Mouse (Mus musculus): ENCODE measurements around the gene Tnfsf12. TPM values are rescaled to one million over a fixed set of nuclear protein-coding genes. Genes with fewer than 3 reads are reported as not detected.

Gene Tnfsf12
- polyA plus RNA-seq, 1 experiment from 2014 or later = 8.8 TPM

DNA sequence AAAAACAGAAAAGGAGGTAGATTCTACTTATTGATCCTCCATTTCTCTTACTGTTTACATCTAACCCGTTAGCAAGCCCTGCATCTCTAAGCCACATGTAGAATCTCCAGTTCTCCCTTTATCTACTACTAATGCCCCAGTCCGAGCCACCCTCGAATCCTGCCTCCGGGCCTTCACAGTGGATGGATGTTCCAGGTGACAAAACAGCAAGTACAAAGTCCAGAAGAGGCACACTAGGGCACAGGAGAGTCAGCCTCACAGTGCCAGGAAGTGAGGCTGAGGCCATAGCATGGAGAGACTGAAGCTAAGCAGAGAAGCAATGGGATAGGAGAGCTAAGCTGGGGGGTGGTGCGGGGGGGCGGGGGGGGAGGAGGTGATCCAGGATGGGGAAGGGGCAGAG lies 2.8 kb downstream of the Tnfsf12 start:
- no peaks in the 10 kb centered on the region for H3K36me3 ChIP-seq (ENCODE audit: insufficient read depth, low read length)
- no peak overlapping the region for H3K9ac ChIP-seq (replicated peaks; ENCODE audit: low read length)
- ATAC-seq (ENCODE audit: low FRiP score, low TSS enrichment) = 0 out of 2 replicates have a peak, but pooled peaks have one; percentile 35
- peaks cover 18% of the 10 kb centered on the region for H3K4me1 ChIP-seq (ENCODE audit: insufficient read depth, low read length)
- 76% methylated on average over 6 of the region's 6 CpGs for WGBS
- no peaks in the 10 kb centered on the region for H3K9me3 ChIP-seq (ENCODE audit: low read length)
- no peak overlapping the region for H3K4me3 ChIP-seq (ENCODE audit: low read length)
- no peak overlapping the region for H3K4me2 ChIP-seq (replicated peaks; ENCODE audit: low read depth, low read length)
- H3K27me3 ChIP-seq (ENCODE audit: insufficient read depth, low read length) = no peaks in the 10 kb centered on the region
- peak overlapping the region; percentile 9; the same call in 1 of the 2 replicates for H3K27ac ChIP-seq (ENCODE audit: low read length)

DNA sequence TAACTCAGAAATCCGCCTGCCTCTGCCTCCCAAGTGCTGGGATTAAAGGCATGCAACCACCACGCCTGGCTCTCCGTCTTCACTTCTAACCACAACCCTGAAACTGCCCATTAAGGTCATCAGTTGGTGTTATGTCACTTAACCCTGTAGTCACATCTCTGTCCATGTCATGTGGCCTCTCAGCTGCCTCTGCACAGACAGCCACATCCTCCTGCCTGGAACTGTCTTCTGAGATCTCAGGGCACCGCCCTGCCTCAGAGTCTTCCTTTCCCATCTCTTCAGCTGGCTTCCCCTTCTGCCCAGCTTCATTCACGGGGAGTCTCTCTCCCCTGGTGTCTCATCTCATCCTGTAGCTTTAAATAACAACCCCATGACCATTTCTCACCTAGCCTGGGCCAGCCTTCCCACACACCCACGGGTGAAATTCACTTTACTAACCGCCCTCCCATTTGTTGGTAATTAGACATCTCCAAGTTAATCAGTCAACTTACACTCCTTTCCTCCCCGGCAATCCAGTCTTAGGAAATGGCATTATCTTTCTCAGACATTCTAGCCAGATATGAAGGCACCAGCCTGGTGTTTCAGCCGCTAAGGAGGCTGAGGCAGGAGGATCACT lies 3.3 kb downstream of the Tnfsf12 start:
- Histone ChIP-seq H3K36me3 (ENCODE audit: insufficient read depth, low read length) (no peaks in the 10 kb centered on the region), H3K27me3 (ENCODE audit: insufficient read depth, low read length) (no peaks in the 10 kb centered on the region), H3K4me2 (replicated peaks; ENCODE audit: low read depth, low read length) (no peak overlapping the region), H3K9ac (replicated peaks; ENCODE audit: low read length) (no peak overlapping the region), H3K27ac (ENCODE audit: low read length) (0 out of 2 replicates have a peak overlapping the region, but pooled peaks have one; percentile 9), H3K4me3 (ENCODE audit: low read length) (no peak overlapping the region), H3K4me1 (ENCODE audit: insufficient read depth, low read length) (peaks cover 18% of the 10 kb centered on the region), H3K9me3 (ENCODE audit: low read length) (no peaks in the 10 kb centered on the region)
- no peak for ATAC-seq (ENCODE audit: low FRiP score, low TSS enrichment)
- WGBS = 68% methylated on average over 9 of the region's 9 CpGs

DNA sequence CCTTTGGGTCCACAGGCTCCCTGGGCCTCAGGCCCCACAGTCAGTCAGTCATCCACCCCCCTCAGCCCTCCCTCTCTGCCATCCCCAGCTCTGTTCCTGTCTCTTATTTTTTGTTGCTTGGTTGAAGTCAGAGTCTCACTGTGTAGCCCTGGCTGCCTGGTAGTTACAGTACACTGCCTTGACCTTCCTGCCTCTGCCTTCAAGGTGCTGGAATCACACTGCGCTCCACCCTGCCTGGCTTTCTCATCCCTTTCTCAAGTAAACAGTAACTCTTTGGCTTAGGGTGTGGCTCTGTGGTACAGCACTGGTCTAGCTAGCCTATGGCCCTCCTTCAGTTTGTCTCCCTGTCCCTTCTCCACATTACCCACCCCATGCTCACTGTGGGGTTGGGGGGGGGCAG lies 5.8 kb downstream of the Tnfsf12 start:
- H3K9me3 ChIP-seq (ENCODE audit: low read length) = no peaks in the 10 kb centered on the region
- H3K9ac ChIP-seq (replicated peaks; ENCODE audit: low read length) = no peak overlapping the region
- H3K36me3 ChIP-seq (ENCODE audit: insufficient read depth, low read length) = no peaks in the 10 kb centered on the region
- no peak overlapping the region for H3K4me3 ChIP-seq (ENCODE audit: low read length)
- no peaks in the 10 kb centered on the region for H3K27me3 ChIP-seq (ENCODE audit: insufficient read depth, low read length)
- H3K27ac ChIP-seq (ENCODE audit: low read length) = no peak overlapping the region
- H3K4me1 ChIP-seq (ENCODE audit: insufficient read depth, low read length) = peaks cover 27% of the 10 kb centered on the region
- no peak overlapping the region for H3K4me2 ChIP-seq (replicated peaks; ENCODE audit: low read depth, low read length)
- WGBS = 86% methylated on average over 1 of the region's 1 CpGs
- ATAC-seq (ENCODE audit: low FRiP score, low TSS enrichment) = no peak

DNA sequence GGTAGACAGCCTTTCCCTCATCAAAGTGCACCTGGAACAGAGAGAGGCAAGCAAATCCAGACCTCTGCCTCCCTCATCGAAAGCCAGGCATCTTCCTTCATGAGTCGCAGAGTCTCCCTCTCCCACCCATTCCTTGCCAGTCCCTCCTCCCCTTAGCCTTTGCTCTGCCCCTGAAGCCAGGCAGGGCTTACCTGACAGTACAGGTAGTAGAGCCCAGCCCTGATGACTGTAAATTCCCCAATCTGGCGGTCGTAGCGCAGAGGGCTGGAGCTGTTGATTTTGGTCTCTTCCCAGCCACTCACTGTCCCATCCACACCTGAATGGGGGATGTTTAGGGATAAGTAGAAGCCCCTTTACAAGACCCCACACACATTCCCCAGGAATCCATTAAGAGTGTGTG lies 8.6 kb downstream of the Tnfsf12 start:
- 59% methylated on average over 5 of the region's 5 CpGs for WGBS
- H3K27ac ChIP-seq (ENCODE audit: low read length) = no peak overlapping the region

DNA sequence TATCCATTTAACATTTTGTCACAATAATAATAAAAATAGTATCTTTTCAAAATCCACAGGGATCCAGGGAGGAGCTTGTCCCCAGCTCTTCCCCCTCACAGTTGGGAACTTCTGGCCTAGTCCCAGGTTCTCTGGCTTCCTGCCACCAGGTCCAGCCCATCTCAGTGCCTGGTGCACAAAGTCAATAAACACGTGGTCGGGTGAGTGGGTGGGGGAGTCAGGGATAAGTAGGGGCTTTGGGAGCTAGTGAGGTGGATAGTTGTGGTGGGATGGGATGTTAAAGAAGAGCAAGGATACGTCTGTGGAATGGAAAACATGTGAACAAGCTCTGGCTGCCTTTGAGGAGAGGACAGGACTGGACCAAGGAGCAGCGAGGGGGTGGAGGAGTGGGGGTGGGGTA lies 9.3 kb downstream of the Tnfsf12 start:
- no peak overlapping the region for H3K4me3 ChIP-seq (ENCODE audit: low read length)
- H3K9ac ChIP-seq (replicated peaks; ENCODE audit: low read length) = peak overlapping the region; percentile 45; the same call in 1 of the 2 replicates
- no peak for ATAC-seq (ENCODE audit: low FRiP score, low TSS enrichment)
- 17% methylated on average over 4 of the region's 4 CpGs for WGBS
- H3K4me1 ChIP-seq (ENCODE audit: insufficient read depth, low read length) = peaks cover 27% of the 10 kb centered on the region
- no peaks in the 10 kb centered on the region for H3K36me3 ChIP-seq (ENCODE audit: insufficient read depth, low read length)
- H3K4me2 ChIP-seq (replicated peaks; ENCODE audit: low read depth, low read length) = no peak overlapping the region
- no peaks in the 10 kb centered on the region for H3K9me3 ChIP-seq (ENCODE audit: low read length)
- no peak overlapping the region; the same call in 1 of the 2 replicates for H3K27ac ChIP-seq (ENCODE audit: low read length)
- no peaks in the 10 kb centered on the region for H3K27me3 ChIP-seq (ENCODE audit: insufficient read depth, low read length)

More for the DNA sequence above, 8.6 kb downstream of the Tnfsf12 start:
- H3K27me3 ChIP-seq (ENCODE audit: insufficient read depth, low read length) = no peaks in the 10 kb centered on the region
- H3K36me3 ChIP-seq (ENCODE audit: insufficient read depth, low read length) = no peaks in the 10 kb centered on the region
- H3K9me3 ChIP-seq (ENCODE audit: low read length) = no peaks in the 10 kb centered on the region
- peaks cover 27% of the 10 kb centered on the region for H3K4me1 ChIP-seq (ENCODE audit: insufficient read depth, low read length)
- H3K9ac ChIP-seq (replicated peaks; ENCODE audit: low read length) = peak overlapping the region; percentile 45; the same call in 1 of the 2 replicates
- no peak overlapping the region for H3K4me2 ChIP-seq (replicated peaks; ENCODE audit: low read depth, low read length)
- ATAC-seq (ENCODE audit: low FRiP score, low TSS enrichment) = no peak
- no peak overlapping the region for H3K4me3 ChIP-seq (ENCODE audit: low read length)

DNA sequence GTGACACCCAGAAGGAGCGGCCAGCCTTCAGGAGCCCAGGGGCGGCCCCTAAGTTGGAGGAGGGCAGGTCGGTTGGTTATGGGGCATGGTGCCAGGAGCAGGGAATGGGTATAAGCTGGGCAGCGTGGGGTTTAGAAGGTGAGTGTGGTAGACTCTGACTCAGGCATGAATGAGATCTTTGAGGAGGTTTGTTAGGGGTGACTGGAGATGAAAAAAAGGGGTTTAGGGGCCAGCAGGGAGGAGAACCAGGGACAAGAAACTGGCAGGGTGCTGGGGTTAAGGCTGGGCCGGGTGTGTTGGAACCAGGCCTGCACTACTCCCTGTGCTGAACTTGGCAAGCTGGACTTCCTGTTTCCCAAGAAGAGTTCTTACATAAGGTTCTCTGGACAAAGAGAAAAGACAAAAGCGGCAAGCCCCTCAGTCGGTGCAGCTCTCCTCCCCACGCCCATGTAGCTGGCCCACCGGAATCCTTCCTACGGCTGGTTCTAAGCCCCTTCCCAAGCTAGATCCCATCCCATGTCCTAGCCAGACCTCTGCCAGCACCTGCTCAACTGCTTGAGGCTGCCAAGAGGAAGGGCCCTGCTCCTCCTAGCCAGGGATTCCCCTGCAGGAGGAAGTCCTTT lies 10.0 kb downstream of the Tnfsf12 start, which contains the start of gene Tnfsf13:
Tnfsf13 (minus strand) TSS at position 259 of the 623 bp plus-strand sequence.
- no peak within 1 kb of the TSS for H3K4me3 ChIP-seq (ENCODE audit: low read length)
- no peak within 1 kb of the TSS for H3K4me2 ChIP-seq (replicated peaks; ENCODE audit: low read depth, low read length)
- no peaks in the 10 kb centered on the region for H3K9me3 ChIP-seq (ENCODE audit: low read length)
- H3K9ac ChIP-seq (replicated peaks; ENCODE audit: low read length) = peak within 1 kb of the TSS; percentile 45
- no peak for ATAC-seq (ENCODE audit: low FRiP score, low TSS enrichment)
- no peaks in the 10 kb centered on the region for H3K36me3 ChIP-seq (ENCODE audit: insufficient read depth, low read length)
- peak within 1 kb of the TSS; percentile 72 for H3K27ac ChIP-seq (ENCODE audit: low read length)
- H3K4me1 ChIP-seq (ENCODE audit: insufficient read depth, low read length) = peaks cover 33% of the 10 kb centered on the region
- 68% methylated on average over 10 of the region's 10 CpGs for WGBS
- H3K27me3 ChIP-seq (ENCODE audit: insufficient read depth, low read length) = no peaks in the 10 kb centered on the region

DNA sequence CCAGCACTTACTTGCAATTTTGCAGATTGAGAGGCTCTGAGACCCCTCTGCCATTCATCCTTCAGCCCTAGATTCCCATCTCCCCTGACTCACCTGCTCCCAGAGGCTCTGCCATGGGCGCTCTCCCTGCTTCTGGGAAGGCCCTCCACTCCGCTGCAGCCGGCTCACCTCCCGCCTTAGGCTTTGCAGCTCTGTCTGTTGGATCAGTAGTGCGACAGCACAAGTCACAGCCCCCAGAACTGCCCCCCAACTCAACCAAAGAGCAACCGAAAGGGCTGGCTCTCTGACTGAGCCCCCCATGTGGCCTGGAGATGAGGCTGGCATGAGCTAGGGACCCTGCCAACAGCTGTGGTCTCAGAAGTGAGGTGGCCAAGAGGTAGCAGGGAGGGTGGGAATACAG lies 10.7 kb downstream of the Tnfsf12 start:
- Histone ChIP-seq H3K9me3 (ENCODE audit: low read length) (no peaks in the 10 kb centered on the region), H3K27me3 (ENCODE audit: insufficient read depth, low read length) (no peaks in the 10 kb centered on the region), H3K4me2 (replicated peaks; ENCODE audit: low read depth, low read length) (no peak overlapping the region), H3K4me1 (ENCODE audit: insufficient read depth, low read length) (peaks cover 37% of the 10 kb centered on the region), H3K36me3 (ENCODE audit: insufficient read depth, low read length) (0 out of 2 replicates have a peak, but pooled peaks cover 3% of the 10 kb centered on the region), H3K27ac (ENCODE audit: low read length) (no peak overlapping the region), H3K9ac (replicated peaks; ENCODE audit: low read length) (no peak overlapping the region), H3K4me3 (ENCODE audit: low read length) (no peak overlapping the region)
- 87% methylated on average over 6 of the region's 6 CpGs for WGBS
- no peak for ATAC-seq (ENCODE audit: low FRiP score, low TSS enrichment)

DNA sequence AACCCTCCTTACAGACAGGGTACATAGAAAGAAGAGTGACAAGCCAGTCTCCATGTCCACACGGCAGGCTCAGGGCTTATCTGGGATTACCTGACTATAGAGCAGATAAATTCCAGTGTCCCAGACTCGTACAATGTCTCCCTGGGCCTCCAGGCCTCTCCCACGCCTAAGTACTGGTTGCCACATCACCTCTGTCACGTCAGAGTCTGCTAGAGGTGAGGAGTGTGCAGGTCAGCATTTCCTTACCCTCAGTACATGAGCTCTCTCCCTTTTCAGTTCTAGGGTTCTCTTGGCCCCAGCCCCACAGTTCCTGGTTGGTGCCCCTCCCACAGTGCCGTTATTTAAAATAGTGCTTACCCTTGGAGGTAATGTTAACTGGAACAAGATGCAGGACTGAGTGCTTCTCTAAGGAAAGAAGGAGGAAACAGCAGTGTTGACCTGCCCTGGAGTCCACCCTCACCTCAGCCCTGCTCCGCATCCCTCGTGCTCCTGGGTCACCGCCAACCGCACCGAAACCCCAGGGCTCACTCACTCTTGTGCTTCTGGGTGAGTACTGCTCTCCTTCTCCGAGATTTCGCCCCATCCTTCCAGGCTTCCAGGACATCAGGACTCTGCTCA lies 11.4 kb downstream of the Tnfsf12 start:
- Histone ChIP-seq H3K9me3 (ENCODE audit: low read length) (no peaks in the 10 kb centered on the region), H3K4me1 (ENCODE audit: insufficient read depth, low read length) (peaks cover 42% of the 10 kb centered on the region), H3K27me3 (ENCODE audit: insufficient read depth, low read length) (no peaks in the 10 kb centered on the region), H3K27ac (ENCODE audit: low read length) (no peak overlapping the region), H3K4me3 (ENCODE audit: low read length) (no peak overlapping the region), H3K36me3 (ENCODE audit: insufficient read depth, low read length) (peaks cover 8% of the 10 kb centered on the region; the same call in 1 of the 2 replicates), H3K9ac (replicated peaks; ENCODE audit: low read length) (peak overlapping the region; percentile 12; the same call in 1 of the 2 replicates), H3K4me2 (replicated peaks; ENCODE audit: low read depth, low read length) (no peak overlapping the region)
- no peak for ATAC-seq (ENCODE audit: low FRiP score, low TSS enrichment)
- WGBS = 78% methylated on average over 12 of the region's 12 CpGs

DNA sequence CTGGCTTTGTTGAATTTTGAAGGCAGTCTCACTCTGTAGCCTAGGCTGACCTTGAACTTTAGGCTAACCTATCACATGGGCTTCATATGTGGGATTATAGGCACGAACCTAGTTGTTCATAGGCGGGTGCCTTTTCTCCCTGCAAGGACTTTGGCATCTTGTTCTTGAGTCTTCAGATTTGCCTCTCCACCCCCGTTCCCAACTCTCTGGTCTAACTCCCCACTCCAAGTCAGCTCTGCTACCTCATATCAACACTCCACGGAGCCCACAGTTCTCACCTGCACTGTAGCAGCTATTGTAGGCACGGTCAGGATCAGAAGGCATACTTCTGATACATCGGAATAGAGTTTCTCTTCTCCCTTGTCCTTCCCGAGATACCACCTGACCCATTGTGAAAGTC lies 12.1 kb downstream of the Tnfsf12 start:
- Histone ChIP-seq H3K27ac (ENCODE audit: low read length) (peak overlapping the region; percentile 68; the same call in 1 of the 2 replicates), H3K4me1 (ENCODE audit: insufficient read depth, low read length) (peaks cover 42% of the 10 kb centered on the region), H3K9me3 (ENCODE audit: low read length) (no peaks in the 10 kb centered on the region), H3K4me2 (replicated peaks; ENCODE audit: low read depth, low read length) (peak overlapping the region; percentile 75; the same call in 1 of the 2 replicates), H3K36me3 (ENCODE audit: insufficient read depth, low read length) (peaks cover 9% of the 10 kb centered on the region), H3K27me3 (ENCODE audit: insufficient read depth, low read length) (no peaks in the 10 kb centered on the region), H3K9ac (replicated peaks; ENCODE audit: low read length) (no peak overlapping the region), H3K4me3 (ENCODE audit: low read length) (no peak overlapping the region)
- no peak for ATAC-seq (ENCODE audit: low FRiP score, low TSS enrichment)
- 84% methylated on average over 7 of the region's 7 CpGs for WGBS
